Mouse (Mus musculus): Measurements from ENCODE around the gene Atp6v0c.

DNA sequence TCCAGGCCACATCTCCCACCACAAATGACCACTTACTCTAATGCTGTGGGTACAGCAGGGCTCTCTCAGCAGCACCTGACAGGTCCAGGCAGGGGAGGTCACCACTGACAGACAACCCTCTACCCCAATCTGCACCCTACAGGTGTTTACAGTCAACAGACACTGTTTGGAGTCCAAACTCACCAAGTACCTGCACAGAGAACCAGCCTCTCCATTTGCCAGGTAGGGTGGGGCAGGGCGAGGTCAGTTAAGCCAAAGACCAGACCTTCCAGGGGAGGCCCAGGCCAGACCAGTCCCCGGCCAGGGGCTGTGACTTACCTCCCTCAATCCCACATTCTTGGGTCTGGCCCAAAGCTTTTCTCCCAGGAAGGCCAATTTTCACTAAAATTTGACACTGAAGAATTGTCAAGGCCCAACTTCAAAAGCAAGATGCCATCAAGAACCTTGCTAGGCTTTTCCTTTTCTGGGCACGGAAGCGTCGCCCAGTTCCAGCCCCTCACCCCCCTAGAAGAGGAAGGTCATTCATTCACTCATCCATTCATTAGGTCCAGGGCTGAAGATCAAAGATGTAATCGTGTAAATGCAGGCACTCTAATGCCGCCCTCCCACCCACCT lies 1.5 kb downstream of the Atp6v0c start:
- TF ChIP-seq POLR2A (IDR thresholded peaks at IDR 0.05; ENCODE audit: insufficient read length, low read depth): no peak
- TF ChIP-seq TCF3 (IDR thresholded peaks at IDR 0.05; ENCODE audit: insufficient read length, low read depth): no peak

All from myocyte (in vitro differentiated cells).